Mouse (Mus musculus) layer of hippocampus, postnatal 25 days (tissue): Measurements from ENCODE around the gene Mmp28. TPM values are rescaled to one million over a fixed set of nuclear protein-coding genes. Genes with fewer than 3 reads are reported as not detected.
A peak's percentile ranks its signal among the peaks of the same experiment; 100 is the strongest.

Source experiments
- DNase-seq, 2 experiments: peaks; one replicate each; pipeline ENCODE4 v3.0.0; 2022; ENCODE audit warnings: mixed read lengths in 2 of 2, low spot score in 1 of 2; ENCODE audit errors: extremely low spot score in 1 of 2
- total RNA-seq, 2 experiments: library from RNA; stranded (reverse); gene quantifications; 2 replicates each; pipeline ENCODE4 v1.2.3; 2021

Gene Mmp28
- total RNA-seq, 2 experiments from 2014 or later, result 2.8 to 3.4 TPM

DNA sequence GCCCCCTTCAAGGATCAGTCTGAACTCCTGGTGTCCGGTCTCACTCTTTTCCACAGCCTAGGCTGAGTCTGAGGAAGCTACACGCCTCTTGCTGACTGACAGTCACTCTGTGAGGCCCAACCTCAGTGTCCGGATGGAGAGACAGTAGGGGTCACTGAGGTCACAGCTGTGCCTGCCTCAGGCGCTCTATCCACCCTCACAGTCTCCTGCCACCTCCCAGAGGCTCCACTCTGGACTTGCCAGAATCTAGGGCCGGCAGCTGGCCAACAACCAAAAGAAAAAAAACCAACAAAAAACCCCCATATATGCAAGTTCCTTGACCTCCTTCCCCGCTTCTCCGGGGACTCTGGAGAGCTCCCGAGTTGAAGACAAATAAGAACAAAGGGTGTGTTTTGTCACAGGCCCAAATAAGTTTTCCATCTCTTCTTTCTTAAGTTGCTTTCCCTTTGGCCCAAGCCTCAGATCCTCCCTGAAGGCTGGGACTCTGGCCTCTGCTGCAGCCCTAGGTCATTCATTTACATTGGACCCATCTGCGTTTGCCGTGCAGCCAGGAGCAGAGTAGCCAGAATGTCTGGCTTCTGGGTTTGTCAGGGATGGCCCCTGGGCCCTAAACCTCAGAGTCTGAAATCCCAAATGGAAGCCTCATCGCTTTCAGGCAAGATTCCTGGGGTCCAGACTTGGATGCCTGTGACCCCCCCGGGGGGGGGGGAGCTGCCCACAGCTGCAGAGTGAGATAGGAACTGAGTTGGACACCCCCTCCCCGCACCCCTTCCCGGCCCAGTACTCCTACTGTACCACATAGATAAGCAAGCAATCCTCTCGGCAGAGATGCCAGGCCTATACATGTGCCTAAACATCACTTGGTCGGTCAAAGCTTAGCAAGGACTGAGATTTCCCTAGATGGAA lies 14.6 kb downstream of the Mmp28 start:
- no peak for DNase-seq

DNA sequence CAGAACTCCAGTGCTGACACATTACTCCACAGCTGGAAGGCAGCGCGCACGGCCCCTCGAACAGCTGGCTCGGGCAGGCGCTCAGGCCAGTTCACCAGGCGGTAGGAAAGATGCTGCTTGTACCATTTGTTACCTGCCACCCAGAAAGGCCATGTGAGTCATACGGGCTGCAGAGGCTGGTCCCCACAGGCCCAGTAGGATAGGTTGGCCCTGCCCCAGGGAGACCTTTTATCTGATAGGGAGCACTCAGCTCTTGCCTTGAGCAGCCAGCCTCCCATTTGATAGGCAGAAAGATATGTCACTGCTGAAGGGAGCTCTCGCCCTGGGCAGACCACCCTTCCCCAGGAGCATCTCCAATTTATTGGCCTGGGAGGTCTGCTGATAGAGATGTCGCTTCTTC lies 15.3 kb downstream of the Mmp28 start:
- no peak for DNase-seq

- no peak for DNase-seq
These were observed 17.9 kb downstream of the Mmp28 start for GRCm38 (mm10) chr11:83445001-83445400.

DNA sequence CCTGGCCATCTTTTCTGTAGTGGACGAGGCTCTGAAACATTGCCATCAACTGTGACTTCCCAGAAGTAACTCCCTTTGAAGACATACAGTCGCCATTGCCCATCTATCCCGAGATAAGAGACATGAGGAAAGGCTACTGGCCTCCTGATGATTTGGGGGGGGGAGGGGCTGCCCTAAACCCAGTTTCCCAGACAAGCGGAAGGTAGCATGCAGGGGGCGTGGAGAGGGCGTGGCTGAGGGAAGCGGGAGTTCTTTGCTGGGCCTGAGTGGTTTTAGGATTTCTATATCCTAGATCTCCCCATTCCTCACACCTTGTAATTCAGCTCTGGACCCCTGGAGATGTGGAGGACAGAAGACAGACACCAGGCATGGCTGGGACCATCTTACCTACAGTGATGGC lies 19.0 kb downstream of the Mmp28 start:
- DNase-seq, result no peak

GRCm38 (mm10) chr11:83442596-83443267 lies 20.1 kb downstream of the Mmp28 start:
- DNase-seq, result peak; percentile 60 to 86

DNA sequence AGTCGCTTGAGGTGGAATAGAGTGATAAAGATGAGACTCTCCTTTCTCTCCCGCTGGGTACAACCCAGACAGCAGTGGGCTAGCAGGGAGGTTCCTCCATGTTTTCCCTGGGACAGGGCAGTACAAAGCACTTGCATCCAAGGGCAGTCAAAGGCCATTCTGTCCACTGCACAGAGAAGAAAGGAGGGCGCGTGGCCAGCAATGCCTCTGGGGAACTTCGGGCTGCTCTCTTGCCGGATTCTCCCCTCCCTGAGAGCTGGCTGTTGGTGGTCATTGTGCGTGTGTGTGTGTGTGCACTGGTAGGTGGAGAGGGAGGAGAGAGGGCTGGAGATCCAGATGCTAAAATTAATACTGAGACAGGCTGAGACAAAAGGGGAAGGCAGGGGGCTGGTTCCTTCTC lies 21.6 kb downstream of the Mmp28 start:
- no peak for DNase-seq

- peak; percentile 85 to 86 for DNase-seq
These were observed 22.5 kb downstream of the Mmp28 start for GRCm38 (mm10) chr11:83440081-83441064.

- no peak for DNase-seq
These were observed 23.3 kb downstream of the Mmp28 start for GRCm38 (mm10) chr11:83439426-83440060.

DNA sequence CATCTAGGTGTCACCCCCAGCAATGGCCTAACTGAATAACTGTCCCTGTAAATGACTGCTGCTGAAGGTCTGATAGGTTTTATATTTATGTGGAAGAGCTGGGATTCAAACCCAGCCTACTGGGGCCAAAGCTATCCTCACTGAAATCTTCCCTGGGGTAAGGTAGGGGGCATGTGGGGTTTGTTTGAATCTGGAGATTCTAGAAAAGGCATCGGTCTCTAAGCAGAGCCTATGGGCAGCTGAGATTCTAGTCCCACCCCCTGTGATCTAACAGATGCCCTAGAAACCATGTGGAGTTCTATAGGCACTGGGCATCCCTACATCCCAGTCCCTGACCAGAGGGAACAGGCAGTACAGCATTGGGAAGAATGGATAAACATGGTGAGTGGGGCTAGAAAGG lies 25.5 kb downstream of the Mmp28 start, which contains the start of gene 1700020L24Rik:
Gene 1700020L24Rik (plus strand): TSS at position 301 of the 400 bp plus-strand sequence.
- no peak for DNase-seq

GRCm38 (mm10) chr11:83432533-83432932 lies 30.3 kb downstream of the Mmp28 start:
- no peak for DNase-seq

GRCm38 (mm10) chr11:83429355-83429754 lies 33.5 kb downstream of the Mmp28 start, which contains the start of gene Gas2l2:
Gas2l2 (minus strand) TSS chr11:83429455.
- DNase-seq, result no peak

DNA sequence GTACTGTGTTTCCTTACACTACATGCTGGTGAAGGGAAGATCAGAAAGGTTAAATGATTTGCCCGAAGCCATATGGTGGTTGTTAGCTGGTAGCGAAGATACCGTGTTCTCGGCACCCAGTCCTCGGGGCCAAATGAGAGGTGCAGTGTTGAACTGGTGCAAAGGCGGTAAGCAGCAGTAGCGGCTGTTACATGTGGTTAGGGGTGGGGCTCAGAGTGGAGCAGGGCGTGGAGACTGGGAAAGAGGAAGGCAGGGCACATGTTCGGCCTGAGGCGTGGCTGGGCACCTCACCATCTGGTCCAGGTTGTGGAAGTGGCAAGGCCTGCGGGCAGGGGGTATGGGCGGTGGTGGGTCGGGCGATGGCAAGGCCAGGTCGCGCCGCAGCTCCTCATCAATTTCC lies 35.9 kb downstream of the Mmp28 start:
- DNase-seq, result no peak

DNA sequence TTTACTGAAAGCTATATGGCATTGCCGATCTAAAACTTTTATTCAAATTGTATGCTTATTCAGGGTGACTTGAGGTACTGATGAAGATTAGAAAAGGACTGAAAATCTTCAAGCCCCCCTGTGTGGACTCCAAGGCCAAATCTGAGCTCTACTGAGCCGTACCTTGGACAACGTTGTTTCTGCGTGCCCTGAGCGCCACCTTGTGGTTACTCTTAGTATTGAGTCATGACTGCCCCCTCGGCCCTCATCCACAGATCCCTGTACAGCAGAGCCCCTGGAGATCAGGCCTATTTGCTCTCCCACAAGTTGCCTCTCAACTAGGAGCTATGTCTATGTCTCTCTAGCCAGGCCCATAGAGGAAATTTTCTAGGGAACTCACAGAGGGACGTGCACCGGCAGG lies 38.2 kb downstream of the Mmp28 start:
- peak; percentile 67 to 89 for DNase-seq

DNA sequence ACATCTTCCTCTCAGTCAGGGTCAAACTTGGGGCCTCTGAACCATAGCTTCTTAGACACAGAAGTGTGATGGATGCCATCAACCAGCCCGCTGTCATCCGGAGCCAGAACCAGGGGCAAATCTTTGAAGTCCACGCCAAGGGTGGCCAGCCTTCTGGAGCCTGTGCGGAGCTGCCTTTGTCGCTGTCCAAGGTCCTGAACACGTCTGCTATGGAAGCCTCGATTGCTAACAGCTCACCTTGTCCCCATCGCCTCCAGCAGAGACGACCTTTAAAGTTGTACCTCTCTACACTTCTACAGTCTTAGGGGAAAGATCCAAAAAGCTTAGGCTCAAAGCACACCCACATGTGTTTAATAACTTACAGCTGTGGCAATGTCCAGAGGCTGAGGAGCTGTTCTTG lies 41.6 kb downstream of the Mmp28 start:
- DNase-seq, result peak in 1 of 2 experiments; percentile 61

DNA sequence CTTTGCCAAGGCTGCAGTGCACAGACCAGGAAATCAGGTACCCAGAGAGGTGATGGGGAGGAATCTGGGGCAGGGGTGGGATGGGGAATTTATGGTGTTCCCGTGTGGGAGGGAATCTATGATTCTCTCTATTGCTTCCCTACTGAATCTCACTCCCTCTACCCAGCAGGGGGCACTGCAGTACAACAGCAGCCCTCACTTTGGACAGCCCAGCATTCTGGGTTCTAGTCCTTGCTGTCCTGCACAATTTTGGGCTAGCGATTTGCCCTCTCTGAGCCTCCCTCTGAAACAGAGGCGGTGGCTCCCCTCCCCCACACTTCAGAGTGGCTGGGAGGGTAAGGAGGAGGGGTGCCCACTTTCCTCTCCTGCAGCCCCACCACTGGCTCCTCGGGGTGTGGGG lies 42.5 kb downstream of the Mmp28 start:
- DNase-seq, result peak in 1 of 2 experiments; percentile 56

- DNase-seq, result peak; percentile 39 to 44
These were observed 44.3 kb downstream of the Mmp28 start for GRCm38 (mm10) chr11:83418566-83418965.

DNA sequence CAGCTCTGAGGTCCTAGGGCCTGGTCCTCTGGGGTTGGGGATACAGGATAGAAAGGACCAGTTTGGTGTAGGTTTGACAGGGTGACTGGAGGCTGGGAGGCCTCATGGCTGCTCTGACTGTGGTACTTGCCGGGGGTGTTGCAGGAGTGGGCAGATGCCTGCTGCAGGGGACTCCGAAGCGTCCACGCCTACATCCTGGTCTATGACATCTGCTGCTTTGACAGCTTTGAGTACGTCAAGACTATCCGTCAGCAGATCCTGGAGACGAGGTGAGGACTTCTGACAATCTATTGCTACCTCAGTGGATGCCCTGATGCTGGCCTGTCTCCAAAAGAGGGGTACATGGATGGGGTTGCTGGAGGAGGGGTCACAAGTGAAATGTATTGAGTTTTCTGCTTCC lies 45.2 kb downstream of the Mmp28 start:
- DNase-seq, result no peak

GRCm38 (mm10) chr11:83417080-83417479 lies 45.8 kb downstream of the Mmp28 start:
- DNase-seq, result peak in 1 of 2 experiments; percentile 44

DNA sequence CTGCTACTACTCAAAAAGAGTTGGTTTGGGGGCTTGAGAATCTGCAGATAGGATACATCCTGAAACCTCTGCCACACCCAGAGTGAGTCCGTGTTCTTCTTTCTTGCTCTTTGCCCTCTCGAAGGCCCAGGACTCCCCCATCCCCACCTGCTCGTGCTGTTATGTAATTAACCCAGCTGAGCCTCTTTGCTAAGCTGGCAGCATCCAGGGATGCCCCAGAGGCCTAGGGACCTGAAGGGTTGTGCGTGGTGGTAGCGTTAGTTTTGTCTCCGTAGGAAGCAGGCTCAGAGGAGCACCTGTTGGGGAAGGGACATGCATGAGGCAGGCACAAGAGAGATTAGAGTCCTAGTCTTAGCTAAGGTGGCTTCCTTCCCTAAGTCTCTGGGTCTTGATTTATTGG lies 52.4 kb downstream of the Mmp28 start:
- no peak for DNase-seq

DNA sequence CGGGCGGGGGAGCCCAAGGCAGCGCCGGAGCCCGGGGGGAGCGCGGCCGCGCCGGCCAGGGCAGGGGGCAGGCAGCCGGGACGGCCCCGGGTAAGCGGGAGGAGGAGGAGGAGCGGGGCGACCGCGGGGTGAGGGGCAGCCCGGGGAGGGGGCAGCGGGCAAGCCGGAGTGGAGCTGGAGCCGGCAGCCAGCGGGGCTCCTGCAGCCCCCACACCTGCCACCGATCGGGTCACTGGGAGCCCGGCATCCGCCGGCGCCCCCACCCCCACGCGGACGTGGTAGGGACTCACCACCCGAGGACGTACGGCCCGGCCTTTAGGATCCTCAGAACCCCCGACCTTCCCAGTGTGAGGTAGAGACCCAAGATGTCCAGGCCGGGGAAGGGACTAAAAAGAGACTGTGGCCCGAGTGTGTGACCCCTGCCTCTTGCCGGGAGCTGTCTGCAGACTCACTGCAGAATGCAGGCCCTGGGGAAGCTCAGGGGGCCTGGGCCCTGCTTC lies 53.0 kb downstream of the Mmp28 start:
- no peak for DNase-seq
